Mouse (Mus musculus): Measurements from ENCODE around the gene Trio. TPM values are rescaled to one million over a fixed set of nuclear protein-coding genes. Genes with fewer than 3 reads are reported as not detected.

Trio gene
- polyA plus RNA-seq, 1 experiment from 2014 or later: 48.5 TPM

DNA sequence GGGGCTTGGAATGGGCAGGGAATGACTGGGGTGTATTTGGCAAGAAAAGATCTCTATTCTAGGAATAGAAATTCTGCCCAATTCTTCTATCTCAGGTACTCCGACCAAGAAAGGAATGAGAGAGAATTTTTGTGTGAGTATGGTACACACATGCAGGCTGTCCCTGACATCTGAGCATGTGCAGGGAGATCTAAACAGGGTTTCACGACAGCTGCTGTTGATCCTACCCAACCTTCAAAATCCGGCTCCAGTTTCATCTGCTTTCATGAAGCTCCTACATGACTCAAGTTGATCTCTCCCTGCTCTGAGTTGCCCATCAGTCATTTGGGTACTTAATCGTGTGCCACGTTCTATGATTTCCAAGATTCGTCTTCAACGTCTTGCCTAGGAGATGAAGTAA lies 3.7 kb upstream of the Trio start:
- Histone ChIP-seq H3K27ac (no peak overlapping the region), H3K9me3 (replicated peaks) (no peaks in the 10 kb centered on the region), H3K4me2 (replicated peaks) (no peak overlapping the region), H3K4me1 (peaks cover 5% of the 10 kb centered on the region), H3K27me3 (0 out of 2 replicates have a peak, but pooled peaks cover 5% of the 10 kb centered on the region), H3K36me3 (no peaks in the 10 kb centered on the region), H3K9ac (no peak overlapping the region), H3K4me3 (no peak overlapping the region)
- no peak for ATAC-seq (ENCODE audit: low FRiP score)
- WGBS: 87% methylated on average over 7 of the region's 7 CpGs

DNA sequence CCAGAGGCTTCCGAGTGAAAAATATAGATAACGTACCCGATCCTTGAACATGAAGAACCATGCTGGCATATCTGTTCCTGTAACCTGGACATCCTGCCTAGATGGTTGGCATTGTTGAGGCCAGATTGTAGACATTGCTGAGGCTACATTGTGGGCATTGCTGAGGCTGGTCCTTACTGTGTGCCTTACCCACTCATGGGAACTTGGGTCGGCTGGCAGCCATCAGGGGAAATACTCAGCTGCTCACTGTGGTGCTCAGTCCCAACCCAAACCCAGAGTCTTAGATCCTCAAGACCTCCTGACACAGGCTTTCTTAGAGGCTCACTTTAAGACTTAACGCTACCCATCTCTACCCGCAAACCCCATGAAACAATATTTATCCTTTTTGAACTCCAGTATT lies 2.9 kb upstream of the Trio start:
- Histone ChIP-seq H3K4me2 (replicated peaks) (no peak overlapping the region), H3K4me1 (peaks cover 8% of the 10 kb centered on the region), H3K27me3 (0 out of 2 replicates have a peak, but pooled peaks cover 5% of the 10 kb centered on the region), H3K27ac (no peak overlapping the region), H3K36me3 (no peaks in the 10 kb centered on the region), H3K9me3 (replicated peaks) (no peaks in the 10 kb centered on the region), H3K9ac (no peak overlapping the region), H3K4me3 (no peak overlapping the region)
- 94% methylated on average over 6 of the region's 6 CpGs for WGBS
- ATAC-seq (ENCODE audit: low FRiP score): no peak

DNA sequence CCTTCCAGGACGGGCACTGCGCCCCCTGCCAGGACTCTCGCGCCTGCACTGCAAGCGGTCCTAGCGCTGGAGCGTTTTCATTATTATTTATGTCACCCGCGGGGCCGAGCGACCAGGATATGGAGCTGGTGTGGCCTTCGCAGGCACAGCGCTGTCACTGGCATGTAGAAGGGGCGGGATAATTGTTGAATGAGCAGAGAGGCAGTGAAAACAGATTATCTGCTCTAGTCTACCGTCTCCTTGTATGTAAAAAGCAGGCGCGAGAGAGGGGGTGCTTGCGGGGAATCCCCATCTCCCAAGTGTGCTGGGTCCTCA lies 476 bp upstream of the Trio start:
- Histone ChIP-seq H3K27ac (peak overlapping the region; percentile 99), H3K4me2 (replicated peaks) (peak overlapping the region; percentile 70), H3K36me3 (no peaks in the 10 kb centered on the region), H3K27me3 (0 out of 2 replicates have a peak, but pooled peaks cover 5% of the 10 kb centered on the region), H3K9me3 (replicated peaks) (no peaks in the 10 kb centered on the region), H3K4me3 (peak overlapping the region; percentile 98), H3K9ac (peak overlapping the region; percentile 50), H3K4me1 (peaks cover 32% of the 10 kb centered on the region)
- 1% methylated on average over 18 of the region's 18 CpGs for WGBS
- no peak for ATAC-seq (ENCODE audit: low FRiP score)

DNA sequence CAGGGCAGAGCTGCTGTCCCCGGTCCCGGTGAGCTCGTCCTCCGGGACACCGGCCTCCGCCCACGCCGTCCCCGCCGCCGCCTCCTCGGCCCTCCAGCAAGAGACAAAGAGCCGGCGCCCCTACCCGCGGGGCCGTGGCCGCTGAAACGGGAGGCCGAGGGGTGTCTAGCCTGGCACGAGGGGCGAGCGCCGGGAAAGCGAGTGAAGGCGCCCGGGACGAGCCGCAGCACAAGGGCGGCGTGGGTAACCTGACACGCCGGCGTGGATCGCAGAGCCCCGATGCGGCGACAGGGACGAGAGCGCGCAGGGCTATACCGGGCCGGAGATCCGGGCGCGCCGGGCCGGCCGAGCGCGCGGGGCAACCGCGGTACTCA lies 696 bp downstream of the Trio start:
- Histone ChIP-seq H3K9ac (peak overlapping the region; percentile 98), H3K27ac (peak overlapping the region; percentile 99), H3K27me3 (0 out of 2 replicates have a peak, but pooled peaks cover 3% of the 10 kb centered on the region), H3K36me3 (no peaks in the 10 kb centered on the region), H3K4me3 (peak overlapping the region; percentile 98), H3K4me2 (replicated peaks) (peak overlapping the region; percentile 70), H3K4me1 (peaks cover 41% of the 10 kb centered on the region), H3K9me3 (replicated peaks) (no peaks in the 10 kb centered on the region)
- ATAC-seq (ENCODE audit: low FRiP score): peak; percentile 21
- WGBS: under 1% methylated on average over 53 of the region's 54 CpGs

- WGBS: under 1% methylated on average over 80 of the region's 81 CpGs
- H3K27ac ChIP-seq: peak overlapping the region; percentile 99
- peak overlapping the region; percentile 70 for H3K4me2 ChIP-seq (replicated peaks)
- H3K36me3 ChIP-seq: no peaks in the 10 kb centered on the region
- H3K27me3 ChIP-seq: no peaks in the 10 kb centered on the region
- no peaks in the 10 kb centered on the region for H3K9me3 ChIP-seq (replicated peaks)
- H3K4me3 ChIP-seq: peak overlapping the region; percentile 98
- peak; percentile 57 for ATAC-seq (ENCODE audit: low FRiP score)
- H3K4me1 ChIP-seq: peaks cover 46% of the 10 kb centered on the region
- H3K9ac ChIP-seq: peak overlapping the region; percentile 98
Measured at GRCm38 (mm10) chr15:28024031-28024964, 1.4 kb downstream of the Trio start.

GRCm38 (mm10) chr15:28021591-28022209 lies 3.9 kb downstream of the Trio start:
- peak overlapping the region; percentile 45 for H3K4me2 ChIP-seq (replicated peaks)
- H3K9ac ChIP-seq: peak overlapping the region; percentile 54; the same call in 1 of the 2 replicates
- no peaks in the 10 kb centered on the region for H3K36me3 ChIP-seq
- H3K9me3 ChIP-seq (replicated peaks): no peaks in the 10 kb centered on the region
- 10% methylated on average over 15 of the region's 15 CpGs for WGBS
- peak overlapping the region; percentile 17; the same call in 1 of the 2 replicates for H3K4me3 ChIP-seq
- 0 out of 2 replicates have a peak overlapping the region, but pooled peaks have one; percentile 2 for H3K27ac ChIP-seq
- no peak for ATAC-seq (ENCODE audit: low FRiP score)
- peaks cover 55% of the 10 kb centered on the region for H3K4me1 ChIP-seq
- no peaks in the 10 kb centered on the region for H3K27me3 ChIP-seq

- no peaks in the 10 kb centered on the region for H3K27me3 ChIP-seq
- H3K27ac ChIP-seq: no peak overlapping the region
- H3K4me1 ChIP-seq: peaks cover 57% of the 10 kb centered on the region
- 73% methylated on average over 7 of the region's 7 CpGs for WGBS
- H3K36me3 ChIP-seq: no peaks in the 10 kb centered on the region
- no peak overlapping the region for H3K4me3 ChIP-seq
- no peak overlapping the region for H3K4me2 ChIP-seq (replicated peaks)
- ATAC-seq (ENCODE audit: low FRiP score): no peak
- no peaks in the 10 kb centered on the region for H3K9me3 ChIP-seq (replicated peaks)
- no peak overlapping the region for H3K9ac ChIP-seq
Measured at GRCm38 (mm10) chr15:28019393-28020070, 6.1 kb downstream of the Trio start.

DNA sequence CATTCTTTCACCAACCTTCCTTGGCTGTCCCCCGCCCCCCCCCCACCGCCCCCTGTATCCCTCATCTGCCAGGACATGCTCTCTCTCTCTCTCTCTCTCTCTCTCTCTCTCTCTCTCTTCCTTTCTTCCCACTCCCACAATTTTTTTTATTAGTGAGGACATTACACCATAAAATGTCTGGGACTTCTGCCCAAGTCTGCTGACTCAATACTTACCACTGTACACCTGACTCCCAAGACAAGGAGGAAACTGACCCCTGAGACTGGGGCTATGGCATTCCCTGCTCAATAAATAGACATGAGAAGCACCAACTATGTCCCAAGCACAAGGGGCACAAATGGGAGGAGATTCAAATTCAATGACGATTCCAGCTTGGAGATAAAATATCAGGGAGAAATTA lies 18.1 kb downstream of the Trio start:
- Histone ChIP-seq H3K4me2 (replicated peaks) (no peak overlapping the region), H3K4me3 (no peak overlapping the region), H3K36me3 (no peaks in the 10 kb centered on the region), H3K27ac (no peak overlapping the region), H3K9me3 (replicated peaks) (no peaks in the 10 kb centered on the region), H3K9ac (no peak overlapping the region), H3K27me3 (no peaks in the 10 kb centered on the region), H3K4me1 (peaks cover 51% of the 10 kb centered on the region)
- no peak for ATAC-seq (ENCODE audit: low FRiP score)
- 55% methylated on average over 3 of the region's 3 CpGs for WGBS

DNA sequence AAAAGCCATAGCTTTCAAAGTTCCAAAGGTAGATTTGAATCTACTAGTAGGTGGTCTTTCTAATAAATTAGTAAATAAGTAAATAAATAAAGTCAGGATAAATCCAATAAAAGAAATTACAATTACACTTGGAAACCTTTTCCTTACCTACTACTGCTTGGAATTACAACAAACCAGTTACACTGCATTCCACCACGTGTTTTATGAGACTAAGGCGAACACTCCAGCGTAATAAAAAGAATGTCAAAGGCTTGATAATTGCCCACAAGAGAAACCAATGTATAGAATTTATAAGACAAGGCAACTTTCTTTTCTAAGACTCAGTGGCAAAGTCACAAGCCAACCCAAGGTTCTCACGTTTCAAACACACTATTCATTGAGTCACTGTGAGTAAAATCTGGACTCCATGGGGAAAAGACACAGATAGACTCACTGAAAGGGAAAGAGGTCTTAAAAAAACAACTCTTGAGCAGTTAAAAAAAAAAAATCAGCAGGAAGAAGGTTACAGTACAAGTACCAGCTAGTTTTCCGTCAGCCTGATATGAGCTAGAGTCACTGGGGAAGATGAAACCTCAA lies 21.4 kb downstream of the Trio start:
- no peak overlapping the region for H3K27ac ChIP-seq
- H3K4me3 ChIP-seq: no peak overlapping the region
- H3K4me1 ChIP-seq: peaks cover 60% of the 10 kb centered on the region
- ATAC-seq (ENCODE audit: low FRiP score): no peak
- H3K4me2 ChIP-seq (replicated peaks): no peak overlapping the region
- WGBS: 52% methylated on average over 5 of the region's 5 CpGs
- H3K27me3 ChIP-seq: no peaks in the 10 kb centered on the region
- H3K36me3 ChIP-seq: no peaks in the 10 kb centered on the region
- H3K9me3 ChIP-seq (replicated peaks): no peaks in the 10 kb centered on the region
- H3K9ac ChIP-seq: no peak overlapping the region

- Histone ChIP-seq H3K4me2 (replicated peaks) (no peak overlapping the region), H3K27ac (no peak overlapping the region), H3K4me3 (no peak overlapping the region), H3K27me3 (no peaks in the 10 kb centered on the region), H3K36me3 (no peaks in the 10 kb centered on the region), H3K4me1 (peaks cover 62% of the 10 kb centered on the region), H3K9me3 (replicated peaks) (no peaks in the 10 kb centered on the region), H3K9ac (no peak overlapping the region)
- ATAC-seq (ENCODE audit: low FRiP score): peak; percentile 60
- 30% methylated on average over 3 of the region's 3 CpGs for WGBS
Measured at GRCm38 (mm10) chr15:28002515-28002914, 23.1 kb downstream of the Trio start.

GRCm38 (mm10) chr15:28001299-28001698 lies 24.3 kb downstream of the Trio start:
- Histone ChIP-seq H3K4me3 (no peak overlapping the region), H3K36me3 (peaks cover 2% of the 10 kb centered on the region; the same call in 1 of the 2 replicates), H3K4me1 (peaks cover 67% of the 10 kb centered on the region), H3K9me3 (replicated peaks) (no peaks in the 10 kb centered on the region), H3K4me2 (replicated peaks) (no peak overlapping the region), H3K27me3 (no peaks in the 10 kb centered on the region), H3K27ac (no peak overlapping the region), H3K9ac (no peak overlapping the region)
- ATAC-seq (ENCODE audit: low FRiP score): no peak
- 58% methylated on average over 4 of the region's 4 CpGs for WGBS
